Mouse (Mus musculus): ENCODE data around the gene 1700001O22Rik. TPM values are rescaled to one million over a fixed set of nuclear protein-coding genes. Genes with fewer than 3 reads are reported as not detected.

Gene 1700001O22Rik
- polyA plus RNA-seq, 1 experiment from 2014 or later: 4.3 TPM

DNA sequence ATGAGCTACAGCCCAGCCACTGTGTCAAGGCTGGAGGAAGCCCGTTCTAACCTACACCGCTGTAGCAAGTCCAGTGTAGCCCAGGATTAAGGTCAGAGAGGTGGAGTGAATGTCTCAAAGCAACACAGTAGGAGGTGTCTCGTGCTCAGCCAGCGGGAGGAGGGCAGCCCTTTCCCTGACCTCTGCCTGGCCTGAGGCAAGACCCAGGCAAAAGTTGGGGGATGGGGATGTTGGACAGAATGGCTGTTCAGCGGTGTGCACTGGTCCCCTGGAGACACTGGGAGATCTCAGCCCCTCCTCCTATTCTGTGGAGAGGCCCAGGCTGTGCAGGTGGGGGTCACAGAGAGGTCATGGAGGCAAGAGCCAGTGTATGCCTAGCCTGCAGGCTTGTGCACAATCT lies 24.2 kb downstream of the 1700001O22Rik start:
- WGBS: 9% methylated on average over 5 of the region's 5 CpGs
- H3K36me3 ChIP-seq (ENCODE audit: insufficient read depth): no peaks in the 10 kb centered on the region
- no peak for TF ChIP-seq CTCF (IDR thresholded peaks at IDR 0.05; ENCODE audit: low read depth)
- peaks cover 6% of the 10 kb centered on the region for H3K4me1 ChIP-seq (ENCODE audit: insufficient read depth)
- H3K9me3 ChIP-seq (ENCODE audit: low read depth, low read length): no peaks in the 10 kb centered on the region
- no peak overlapping the region for H3K27ac ChIP-seq (ENCODE audit: low read depth)
- no peak overlapping the region for H3K4me2 ChIP-seq
- DNase-seq (no peak), ATAC-seq (ENCODE audit: insufficient read depth) (no peak)
- no peak overlapping the region for H3K4me3 ChIP-seq (ENCODE audit: low read depth, low read length)
- H3K9ac ChIP-seq: no peak overlapping the region
- H3K27me3 ChIP-seq (ENCODE audit: insufficient read depth, low read length): no peaks in the 10 kb centered on the region

DNA sequence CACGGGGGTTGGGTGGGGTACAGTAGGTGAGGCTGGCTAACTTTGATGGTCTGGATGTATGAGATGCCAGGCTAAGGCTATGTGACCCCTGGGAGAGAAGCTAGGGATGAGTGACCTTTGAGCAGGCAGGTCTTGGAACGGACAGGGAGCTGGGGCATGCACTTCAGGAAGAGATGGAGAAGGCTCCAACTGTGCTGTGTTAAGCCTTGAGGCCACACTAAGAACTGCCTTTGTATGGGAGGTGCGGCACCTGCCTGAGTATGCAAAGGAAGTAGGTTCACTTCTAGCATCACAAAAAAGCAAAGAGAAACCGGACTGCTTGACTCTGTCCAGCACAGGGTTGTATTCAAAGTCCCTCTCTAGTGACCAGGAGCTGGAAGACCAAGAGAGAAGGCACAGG lies 25.2 kb downstream of the 1700001O22Rik start:
- Histone ChIP-seq H3K4me2 (no peak overlapping the region), H3K36me3 (ENCODE audit: insufficient read depth) (no peaks in the 10 kb centered on the region), H3K4me3 (ENCODE audit: low read depth, low read length) (no peak overlapping the region), H3K27ac (ENCODE audit: low read depth) (no peak overlapping the region), H3K27me3 (ENCODE audit: insufficient read depth, low read length) (no peaks in the 10 kb centered on the region), H3K9ac (no peak overlapping the region), H3K4me1 (ENCODE audit: insufficient read depth) (no peaks in the 10 kb centered on the region), H3K9me3 (ENCODE audit: low read depth, low read length) (no peaks in the 10 kb centered on the region)
- no peak for TF ChIP-seq CTCF (IDR thresholded peaks at IDR 0.05; ENCODE audit: low read depth)
- 69% methylated on average over 4 of the region's 4 CpGs for WGBS
- DNase-seq (no peak), ATAC-seq (ENCODE audit: insufficient read depth) (no peak)

DNA sequence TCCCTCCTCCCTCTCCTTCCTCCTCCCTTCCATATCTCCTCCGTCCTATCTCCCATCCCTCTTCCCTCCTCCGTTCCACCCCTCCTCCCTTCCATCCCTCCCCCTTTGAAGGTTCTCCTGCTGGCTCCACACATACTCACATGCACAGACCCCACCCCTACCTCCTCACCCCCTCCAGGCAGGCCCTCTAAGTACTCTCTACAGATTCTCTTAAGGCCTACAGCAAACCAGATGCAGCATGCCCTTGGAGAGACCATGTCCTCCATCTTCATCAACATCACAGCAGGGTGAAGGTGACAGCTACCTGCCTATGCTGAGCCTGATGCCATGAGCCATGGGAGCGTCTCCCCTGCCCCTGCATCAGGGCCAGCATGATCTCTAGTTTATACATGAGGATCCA lies 26.2 kb downstream of the 1700001O22Rik start:
- H3K4me3 ChIP-seq (ENCODE audit: low read depth, low read length): no peak overlapping the region
- WGBS: 61% methylated on average over 3 of the region's 3 CpGs
- H3K9ac ChIP-seq: no peak overlapping the region
- H3K36me3 ChIP-seq (ENCODE audit: insufficient read depth): no peaks in the 10 kb centered on the region
- H3K4me2 ChIP-seq: no peak overlapping the region
- ATAC-seq (ENCODE audit: insufficient read depth): no peak
- TF ChIP-seq CTCF (IDR thresholded peaks at IDR 0.05; ENCODE audit: low read depth): no peak
- no peaks in the 10 kb centered on the region for H3K9me3 ChIP-seq (ENCODE audit: low read depth, low read length)
- H3K27me3 ChIP-seq (ENCODE audit: insufficient read depth, low read length): no peaks in the 10 kb centered on the region
- no peak overlapping the region for H3K27ac ChIP-seq (ENCODE audit: low read depth)
- no peak for DNase-seq
- H3K4me1 ChIP-seq (ENCODE audit: insufficient read depth): peaks cover 5% of the 10 kb centered on the region; the same call in 1 of the 2 replicates

DNA sequence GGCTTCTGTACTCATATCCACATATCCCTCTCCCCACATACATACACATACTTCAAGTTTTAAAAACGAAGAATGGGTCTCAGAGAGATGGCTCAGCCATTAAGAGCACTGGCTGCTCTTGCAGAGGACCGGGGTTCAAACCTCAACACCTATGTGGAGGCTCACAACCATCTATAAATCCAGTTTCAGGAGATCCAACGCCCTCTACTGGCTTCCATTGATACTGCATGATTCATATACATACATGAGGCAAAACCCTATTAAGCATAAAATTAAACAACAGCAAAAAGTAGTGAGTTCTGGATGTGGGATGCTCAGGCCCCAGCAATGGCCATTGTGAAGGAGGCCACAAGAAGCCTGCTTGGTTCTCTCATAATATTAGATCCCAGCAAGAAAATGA lies 27.5 kb downstream of the 1700001O22Rik start:
- ATAC-seq (ENCODE audit: insufficient read depth) (no peak), DNase-seq (peak; percentile 42)
- WGBS: 59% methylated on average over 3 of the region's 3 CpGs
- no peaks in the 10 kb centered on the region for H3K27me3 ChIP-seq (ENCODE audit: insufficient read depth, low read length)
- H3K4me1 ChIP-seq (ENCODE audit: insufficient read depth): peaks cover 16% of the 10 kb centered on the region
- H3K9me3 ChIP-seq (ENCODE audit: low read depth, low read length): no peaks in the 10 kb centered on the region
- H3K36me3 ChIP-seq (ENCODE audit: insufficient read depth): no peaks in the 10 kb centered on the region
- no peak overlapping the region for H3K4me3 ChIP-seq (ENCODE audit: low read depth, low read length)
- H3K4me2 ChIP-seq: no peak overlapping the region
- H3K27ac ChIP-seq (ENCODE audit: low read depth): no peak overlapping the region
- no peak overlapping the region for H3K9ac ChIP-seq
- TF ChIP-seq CTCF (IDR thresholded peaks at IDR 0.05; ENCODE audit: low read depth): peak; percentile 39

DNA sequence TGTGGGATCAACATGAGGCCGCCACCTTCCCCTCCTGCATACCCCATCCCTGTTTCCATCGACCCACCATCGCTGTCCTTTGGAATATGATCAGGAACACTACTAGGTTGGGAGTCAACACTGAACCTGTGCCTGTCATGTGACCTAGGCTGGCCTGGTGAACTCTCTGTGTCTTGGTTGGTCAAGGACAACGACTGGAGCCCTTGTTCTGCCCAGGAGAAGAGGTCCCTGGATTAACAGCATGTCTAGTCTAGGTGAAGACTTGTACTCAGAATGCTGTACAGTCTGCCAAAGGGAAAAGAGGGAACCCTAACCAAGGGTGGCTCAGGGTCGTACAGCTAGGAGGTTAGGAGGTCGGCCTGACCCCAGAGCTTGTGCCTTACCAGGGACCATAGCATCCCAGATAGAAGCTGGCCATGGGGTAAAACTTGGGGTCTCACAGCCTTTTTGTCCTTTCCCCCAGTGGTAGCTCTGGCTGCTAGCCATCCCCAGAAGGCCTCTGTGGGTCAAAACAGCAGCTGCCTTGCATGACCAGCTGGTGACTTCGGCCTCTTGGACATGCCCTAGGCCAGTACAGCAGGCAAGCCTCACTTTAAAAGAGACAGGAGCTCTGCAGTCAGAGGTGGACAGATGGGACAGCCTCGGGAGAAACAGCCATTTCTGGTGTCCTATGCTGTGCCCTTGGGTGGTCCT lies 30.0 kb downstream of the 1700001O22Rik start:
- DNase-seq (no peak), ATAC-seq (ENCODE audit: insufficient read depth) (no peak)
- WGBS: 76% methylated on average over 8 of the region's 8 CpGs
- Histone ChIP-seq H3K9ac (no peak overlapping the region), H3K9me3 (ENCODE audit: low read depth, low read length) (no peaks in the 10 kb centered on the region), H3K27me3 (ENCODE audit: insufficient read depth, low read length) (no peaks in the 10 kb centered on the region), H3K4me3 (ENCODE audit: low read depth, low read length) (no peak overlapping the region), H3K4me2 (no peak overlapping the region), H3K4me1 (ENCODE audit: insufficient read depth) (peaks cover 16% of the 10 kb centered on the region), H3K36me3 (ENCODE audit: insufficient read depth) (no peaks in the 10 kb centered on the region), H3K27ac (ENCODE audit: low read depth) (peak overlapping the region; percentile 88)
- TF ChIP-seq CTCF (IDR thresholded peaks at IDR 0.05; ENCODE audit: low read depth): no peak

DNA sequence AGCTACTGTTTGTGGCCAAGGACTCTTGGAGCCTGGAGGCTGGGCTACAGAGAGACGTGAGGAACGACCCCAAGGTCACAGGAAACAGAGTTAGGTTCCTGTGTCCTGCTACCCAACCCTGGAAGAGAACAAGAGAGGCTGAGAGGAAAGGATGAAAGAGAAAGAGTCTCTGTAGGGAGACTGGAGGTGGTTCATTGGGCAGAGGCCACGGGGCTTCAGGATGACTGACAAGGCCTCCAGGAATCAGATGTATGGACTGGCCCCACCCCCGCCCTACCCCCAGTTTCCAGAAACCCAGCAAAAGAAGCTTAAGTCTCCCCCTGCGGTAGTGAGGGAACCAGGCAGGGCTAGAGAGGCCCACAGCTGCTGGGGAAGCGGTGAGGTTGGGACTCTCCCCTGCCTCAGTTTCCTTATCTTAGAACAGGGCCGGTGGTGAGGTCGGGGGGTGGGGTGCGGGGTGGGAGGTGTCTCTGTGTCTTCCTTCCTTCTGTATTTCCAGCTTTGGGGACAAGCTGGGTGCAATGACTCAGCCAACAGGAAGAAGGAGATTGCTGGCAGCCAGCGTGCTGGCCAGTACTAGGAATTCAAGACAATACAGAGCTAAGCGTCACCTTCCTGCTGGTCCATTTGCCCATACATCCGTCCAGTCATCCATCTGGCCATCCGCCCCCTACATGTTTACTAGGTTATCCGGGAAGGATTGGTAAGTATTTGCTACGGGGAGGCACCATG lies 30.7 kb downstream of the 1700001O22Rik start:
- H3K4me3 ChIP-seq (ENCODE audit: low read depth, low read length): no peak overlapping the region
- DNase-seq: peak; percentile 62
- H3K27me3 ChIP-seq (ENCODE audit: insufficient read depth, low read length): no peaks in the 10 kb centered on the region
- H3K27ac ChIP-seq (ENCODE audit: low read depth): peak overlapping the region; percentile 88
- TF ChIP-seq CTCF (IDR thresholded peaks at IDR 0.05; ENCODE audit: low read depth): no peak
- no peaks in the 10 kb centered on the region for H3K9me3 ChIP-seq (ENCODE audit: low read depth, low read length)
- H3K36me3 ChIP-seq (ENCODE audit: insufficient read depth): no peaks in the 10 kb centered on the region
- WGBS: 36% methylated on average over 15 of the region's 15 CpGs
- H3K4me1 ChIP-seq (ENCODE audit: insufficient read depth): peaks cover 16% of the 10 kb centered on the region
- peak; percentile 18 for ATAC-seq (ENCODE audit: insufficient read depth)
- H3K9ac ChIP-seq: no peak overlapping the region
- peak overlapping the region; percentile 99; the same call in 1 of the 2 replicates for H3K4me2 ChIP-seq

DNA sequence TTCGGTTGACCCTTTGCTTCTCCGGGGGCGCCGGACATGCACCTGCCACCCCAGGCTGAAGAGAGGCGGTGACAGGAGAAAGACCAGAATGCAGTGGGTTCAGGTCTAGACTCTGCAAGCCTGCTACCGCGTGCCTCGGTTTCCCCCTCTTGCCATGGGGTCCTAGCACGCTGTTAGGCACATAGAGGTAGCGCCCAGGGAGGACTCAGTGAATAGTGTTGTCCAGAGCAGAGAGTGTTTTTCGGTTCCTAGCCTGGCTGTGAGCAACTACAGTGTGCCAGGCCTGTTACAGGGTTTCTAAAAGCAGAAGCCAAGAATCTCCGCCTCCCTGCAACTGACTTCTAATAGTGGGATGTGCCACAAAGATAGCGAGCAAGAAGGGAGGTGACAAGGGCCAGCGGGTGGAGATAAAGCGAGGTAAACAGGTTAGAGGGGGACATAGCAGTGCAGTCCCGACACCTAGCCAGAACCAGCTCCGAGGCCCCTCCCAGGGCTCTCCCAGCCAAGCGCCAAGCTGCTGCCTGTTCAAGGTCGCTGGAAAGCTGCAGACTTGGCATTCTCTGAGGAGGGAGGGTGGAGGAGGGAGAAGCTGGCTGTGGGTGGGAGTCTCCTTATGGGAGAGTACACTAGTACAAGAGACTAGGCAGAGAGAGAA lies 31.5 kb downstream of the 1700001O22Rik start:
- DNase-seq: peak; percentile 75
- H3K4me3 ChIP-seq (ENCODE audit: low read depth, low read length): peak overlapping the region; percentile 54
- 7% methylated on average over 19 of the region's 19 CpGs for WGBS
- ATAC-seq (ENCODE audit: insufficient read depth): peak; percentile 70
- no peaks in the 10 kb centered on the region for H3K9me3 ChIP-seq (ENCODE audit: low read depth, low read length)
- H3K27ac ChIP-seq (ENCODE audit: low read depth): peak overlapping the region; percentile 88
- no peak for TF ChIP-seq CTCF (IDR thresholded peaks at IDR 0.05; ENCODE audit: low read depth)
- H3K4me2 ChIP-seq: peak overlapping the region; percentile 99
- H3K4me1 ChIP-seq (ENCODE audit: insufficient read depth): peaks cover 16% of the 10 kb centered on the region
- H3K36me3 ChIP-seq (ENCODE audit: insufficient read depth): no peaks in the 10 kb centered on the region
- H3K9ac ChIP-seq: peak overlapping the region; percentile 75
- no peaks in the 10 kb centered on the region for H3K27me3 ChIP-seq (ENCODE audit: insufficient read depth, low read length)
